Mouse (Mus musculus) midbrain, embryonic 13.5 days (tissue): ENCODE results near the gene Itprip. TPM values are rescaled to one million over a fixed set of nuclear protein-coding genes. Genes with fewer than 3 reads are reported as not detected.

Experiments used
- ATAC-seq: fragments of 200-750 bp; cut with Nextera tagmentation; 2 replicates; pipeline ENCODE4 v1.8.0; 2017; ENCODE audit warnings: mild to moderate bottlenecking, moderate TSS enrichment, moderate library complexity
- H3K27ac ChIP-seq: fragments of 300-500 bp; sonication (generic); 2 replicates; pipeline ENCODE4 v1.5.1; 2015; ENCODE audit warnings: inconsistent platforms, mild to moderate bottlenecking, moderate library complexity
- H3K27me3 ChIP-seq: fragments of 300-500 bp; sonication (generic); 2 replicates; pipeline ENCODE4 v1.6.1; 2015; ENCODE audit warnings: mild to moderate bottlenecking, inconsistent platforms
- H3K36me3 ChIP-seq: fragments of 300-500 bp; sonication (generic); 2 replicates; pipeline ENCODE4 v1.6.1; 2015; ENCODE audit warnings: mild to moderate bottlenecking, inconsistent platforms
- H3K4me1 ChIP-seq: fragments of 300-500 bp; sonication (generic); replicated peaks from 2 replicates; pipeline ENCODE4 v1.6.1; 2015; ENCODE audit warnings: inconsistent platforms
- H3K4me2 ChIP-seq: fragments of 300-500 bp; sonication (generic); replicated peaks from 2 replicates; pipeline ENCODE4 v1.6.1; 2015; ENCODE audit warnings: moderate library complexity, mild to moderate bottlenecking, inconsistent platforms
- H3K4me3 ChIP-seq: fragments of 300-500 bp; sonication (generic); replicated peaks from 2 replicates; pipeline ENCODE4 v1.5.1; 2015; ENCODE audit warnings: mild to moderate bottlenecking, inconsistent platforms
- H3K9ac ChIP-seq: fragments of 300-500 bp; sonication (generic); replicated peaks from 2 replicates; pipeline ENCODE4 v1.6.1; 2015; ENCODE audit warnings: mild to moderate bottlenecking, inconsistent platforms
- H3K9me3 ChIP-seq: fragments of 300-500 bp; sonication (generic); 2 replicates; pipeline ENCODE4 v1.6.1; 2016; ENCODE audit warnings: mild to moderate bottlenecking, inconsistent platforms
- WGBS: fragments of 180-500 bp; shearing (Covaris S2); methylation state at CpG from one replicate; pipeline ENCODE4 v1.1.7; 2015; 5-methylcytosine and 5-hydroxymethylcytosine counted together
- polyA plus RNA-seq: library from polyadenylated mRNA; unstranded; fragments of >200 nt; fragmentation: Nextera tagmentation; extraction: Ambion mirVana; gene quantifications from 2 replicates; pipeline ENCODE4 v1.2.1, GENCODE M21; 2015

The Itprip gene
- polyA plus RNA-seq, 1 experiment from 2014 or later: 8.5 TPM

- Histone ChIP-seq H3K27me3 (no peaks in the 10 kb centered on the region), H3K9me3 (no peaks in the 10 kb centered on the region), H3K27ac (peak overlapping the region; percentile 97), H3K4me1 (peaks cover 27% of the 10 kb centered on the region), H3K4me2 (no peak overlapping the region), H3K4me3 (no peak overlapping the region), H3K9ac (no peak overlapping the region), H3K36me3 (no peaks in the 10 kb centered on the region)
- no peak for ATAC-seq
- 93% methylated on average over 4 of the region's 4 CpGs for WGBS
Measured at GRCm38 (mm10) chr19:47910751-47911150, 8.3 kb downstream of the Itprip start.

- Histone ChIP-seq H3K4me1 (peaks cover 29% of the 10 kb centered on the region), H3K9ac (peak overlapping the region; percentile 68), H3K27ac (peak overlapping the region; percentile 97), H3K4me2 (peak overlapping the region; percentile 54), H3K9me3 (no peaks in the 10 kb centered on the region), H3K4me3 (no peak overlapping the region), H3K27me3 (no peaks in the 10 kb centered on the region), H3K36me3 (no peaks in the 10 kb centered on the region)
- 44% methylated on average over 3 of the region's 4 CpGs for WGBS
- peak; percentile 25 for ATAC-seq
Measured at GRCm38 (mm10) chr19:47910117-47910618, 8.9 kb downstream of the Itprip start.

GRCm38 (mm10) chr19:47909387-47910116 is 9.5 kb downstream of the Itprip start:
- Histone ChIP-seq H3K9me3 (no peaks in the 10 kb centered on the region), H3K27me3 (no peaks in the 10 kb centered on the region)
- WGBS: under 1% methylated on average over 10 of the region's 10 CpGs

GRCm38 (mm10) chr19:47908961-47909371 is 10.1 kb downstream of the Itprip start:
- H3K27ac ChIP-seq: peak overlapping the region; percentile 97
- H3K4me1 ChIP-seq: peaks cover 31% of the 10 kb centered on the region
- H3K4me3 ChIP-seq: peak overlapping the region; percentile 31; the same call in 1 of the 2 replicates
- H3K4me2 ChIP-seq: peak overlapping the region; percentile 54
- WGBS: 14% methylated on average over 6 of the region's 6 CpGs
- no peaks in the 10 kb centered on the region for H3K27me3 ChIP-seq
- H3K9me3 ChIP-seq: no peaks in the 10 kb centered on the region
- H3K9ac ChIP-seq: peak overlapping the region; percentile 68; the same call in 1 of the 2 replicates
- ATAC-seq: peak; percentile 57
- no peaks in the 10 kb centered on the region for H3K36me3 ChIP-seq

More at GRCm38 (mm10) chr19:47909387-47910116, 9.5 kb downstream of the Itprip start:
- peak; percentile 88 for ATAC-seq
- Histone ChIP-seq H3K27ac (peak overlapping the region; percentile 97), H3K9ac (peak overlapping the region; percentile 68), H3K36me3 (no peaks in the 10 kb centered on the region), H3K4me1 (peaks cover 31% of the 10 kb centered on the region), H3K4me2 (peak overlapping the region; percentile 54), H3K4me3 (peak overlapping the region; percentile 31)

- ATAC-seq: no peak
- H3K36me3 ChIP-seq: no peaks in the 10 kb centered on the region
- peaks cover 35% of the 10 kb centered on the region for H3K4me1 ChIP-seq
- H3K9me3 ChIP-seq: no peaks in the 10 kb centered on the region
- H3K9ac ChIP-seq: no peak overlapping the region
- H3K27ac ChIP-seq: no peak overlapping the region
- H3K4me3 ChIP-seq: no peak overlapping the region
- H3K27me3 ChIP-seq: no peaks in the 10 kb centered on the region
- WGBS: 93% methylated on average over 9 of the region's 9 CpGs
- no peak overlapping the region for H3K4me2 ChIP-seq
Measured at GRCm38 (mm10) chr19:47907596-47907995, 11.5 kb downstream of the Itprip start.

GRCm38 (mm10) chr19:47905603-47906002 is 13.5 kb downstream of the Itprip start:
- Histone ChIP-seq H3K9ac (no peak overlapping the region), H3K9me3 (no peaks in the 10 kb centered on the region), H3K36me3 (no peaks in the 10 kb centered on the region), H3K4me3 (no peak overlapping the region), H3K4me2 (no peak overlapping the region), H3K4me1 (peaks cover 31% of the 10 kb centered on the region), H3K27me3 (no peaks in the 10 kb centered on the region), H3K27ac (0 out of 2 replicates have a peak overlapping the region, but pooled peaks have one; percentile 14)
- WGBS: 94% methylated on average over 5 of the region's 5 CpGs
- no peak for ATAC-seq

GRCm38 (mm10) chr19:47905081-47905480 is 14.0 kb downstream of the Itprip start:
- H3K4me1 ChIP-seq: peaks cover 25% of the 10 kb centered on the region
- H3K9ac ChIP-seq: no peak overlapping the region
- ATAC-seq: no peak
- no peaks in the 10 kb centered on the region for H3K9me3 ChIP-seq
- 0 out of 2 replicates have a peak overlapping the region, but pooled peaks have one; percentile 14 for H3K27ac ChIP-seq
- H3K36me3 ChIP-seq: no peaks in the 10 kb centered on the region
- H3K4me3 ChIP-seq: no peak overlapping the region
- H3K4me2 ChIP-seq: no peak overlapping the region
- H3K27me3 ChIP-seq: no peaks in the 10 kb centered on the region
- WGBS: 85% methylated on average over 4 of the region's 4 CpGs

- WGBS: 66% methylated on average over 4 of the region's 4 CpGs
- Histone ChIP-seq H3K4me2 (no peak overlapping the region), H3K4me3 (no peak overlapping the region), H3K9ac (no peak overlapping the region), H3K27me3 (no peaks in the 10 kb centered on the region), H3K9me3 (no peaks in the 10 kb centered on the region), H3K27ac (no peak overlapping the region), H3K36me3 (no peaks in the 10 kb centered on the region), H3K4me1 (peaks cover 11% of the 10 kb centered on the region)
- ATAC-seq: no peak; the same call in 1 of the 2 replicates
Measured at GRCm38 (mm10) chr19:47903679-47904078, 15.4 kb downstream of the Itprip start.

- ATAC-seq: no peak
- peaks cover 7% of the 10 kb centered on the region; the same call in 1 of the 2 replicates for H3K4me1 ChIP-seq
- no peak overlapping the region for H3K4me2 ChIP-seq
- H3K36me3 ChIP-seq: peaks cover 6% of the 10 kb centered on the region
- WGBS: 72% methylated on average over 13 of the region's 13 CpGs
- no peak overlapping the region for H3K27ac ChIP-seq
- H3K27me3 ChIP-seq: no peaks in the 10 kb centered on the region
- no peaks in the 10 kb centered on the region for H3K9me3 ChIP-seq
- no peak overlapping the region for H3K9ac ChIP-seq
- no peak overlapping the region for H3K4me3 ChIP-seq
Measured at GRCm38 (mm10) chr19:47902316-47903201, 16.5 kb downstream of the Itprip start.

- Histone ChIP-seq H3K36me3 (peaks cover 26% of the 10 kb centered on the region), H3K4me2 (no peak overlapping the region), H3K9ac (no peak overlapping the region), H3K27ac (no peak overlapping the region), H3K4me1 (peaks cover 7% of the 10 kb centered on the region; the same call in 1 of the 2 replicates), H3K9me3 (no peaks in the 10 kb centered on the region), H3K27me3 (no peaks in the 10 kb centered on the region), H3K4me3 (no peak overlapping the region)
- no peak for ATAC-seq
- 91% methylated on average over 10 of the region's 10 CpGs for WGBS
Measured at GRCm38 (mm10) chr19:47900558-47900957, 18.5 kb downstream of the Itprip start.

- H3K4me2 ChIP-seq: no peak overlapping the region
- no peaks in the 10 kb centered on the region for H3K27me3 ChIP-seq
- H3K4me1 ChIP-seq: peaks cover 4% of the 10 kb centered on the region; the same call in 1 of the 2 replicates
- H3K36me3 ChIP-seq: peaks cover 32% of the 10 kb centered on the region
- H3K27ac ChIP-seq: no peak overlapping the region
- H3K9ac ChIP-seq: no peak overlapping the region
- ATAC-seq: no peak
- no peak overlapping the region for H3K4me3 ChIP-seq
- 68% methylated on average over 6 of the region's 6 CpGs for WGBS
- H3K9me3 ChIP-seq: no peaks in the 10 kb centered on the region
Measured at GRCm38 (mm10) chr19:47900012-47900411, 19.1 kb downstream of the Itprip start.
